Mouse (Mus musculus): ENCODE measurements at regions not wholly inside any gene's neighbourhood (a gene's known extent, or its start where the extent isn't known, plus 50 kb on each side); places are given as distances from the start of the nearest gene placed in this dataset.

DNA sequence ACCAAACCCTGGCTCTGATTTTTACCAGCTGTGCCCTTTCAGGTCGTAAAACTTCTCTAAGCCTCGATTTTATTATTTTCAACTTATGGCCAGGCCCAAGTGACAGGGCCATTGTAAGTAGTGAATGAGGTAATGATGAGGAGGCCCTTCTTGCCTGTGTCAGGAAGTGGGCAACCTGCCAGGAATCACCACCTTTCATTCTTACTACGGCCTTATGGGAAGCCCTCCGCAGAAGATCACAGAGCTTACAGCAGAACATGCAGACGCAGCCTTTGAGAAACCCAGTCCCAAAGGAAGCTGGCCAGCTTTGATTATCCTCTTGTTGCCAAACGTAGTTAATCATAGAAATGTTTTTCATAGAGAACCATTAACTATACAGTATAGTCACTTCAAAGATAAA, 124.9 kb upstream of the Mpp6 start:
- H3K27me3 ChIP-seq (ENCODE audit: control insufficient read depth, insufficient read depth, low read depth, low read length) = no peaks in the 10 kb centered on the region
- H3K9ac ChIP-seq (ENCODE audit: low read length) = no peak overlapping the region
- no peaks in the 10 kb centered on the region for H3K36me3 ChIP-seq (ENCODE audit: control insufficient read depth, insufficient read depth, low read length)
- WGBS = 9% methylated on average over 6 of the region's 6 CpGs
- no peaks in the 10 kb centered on the region for H3K9me3 ChIP-seq (ENCODE audit: control insufficient read depth, low read length)
- peaks cover 30% of the 10 kb centered on the region for H3K4me1 ChIP-seq (replicated peaks; ENCODE audit: control insufficient read depth, insufficient read depth, low read length)
- H3K27ac ChIP-seq (ENCODE audit: low read length) = no peak overlapping the region
- peak; percentile 94 for ATAC-seq (ENCODE audit: low read depth)
- H3K4me2 ChIP-seq (ENCODE audit: low read depth, low read length) = no peak overlapping the region
- no peak overlapping the region for H3K4me3 ChIP-seq (ENCODE audit: low read length)

DNA sequence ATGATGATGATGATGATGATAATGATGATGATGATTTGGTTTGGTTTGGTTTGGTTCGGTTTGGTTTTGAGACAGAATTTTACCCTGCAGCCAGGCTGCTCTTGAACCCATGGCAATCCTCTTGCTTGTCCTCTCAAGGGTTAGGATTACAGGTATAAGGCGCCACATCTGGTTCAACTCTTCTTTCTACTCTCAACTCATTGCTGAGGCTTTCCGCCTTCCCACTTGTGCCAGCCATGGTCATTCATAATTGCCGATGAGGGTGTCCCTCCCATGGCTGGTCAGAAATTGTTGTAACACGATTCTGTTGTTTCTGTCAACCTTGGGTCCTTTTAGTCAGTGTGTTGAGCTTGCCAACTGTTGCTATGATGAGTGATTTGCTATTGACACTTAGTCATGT, 122.9 kb upstream of the Mpp6 start:
- Histone ChIP-seq H3K4me3 (ENCODE audit: low read length) (no peak overlapping the region), H3K36me3 (ENCODE audit: control insufficient read depth, insufficient read depth, low read length) (no peaks in the 10 kb centered on the region)

DNA sequence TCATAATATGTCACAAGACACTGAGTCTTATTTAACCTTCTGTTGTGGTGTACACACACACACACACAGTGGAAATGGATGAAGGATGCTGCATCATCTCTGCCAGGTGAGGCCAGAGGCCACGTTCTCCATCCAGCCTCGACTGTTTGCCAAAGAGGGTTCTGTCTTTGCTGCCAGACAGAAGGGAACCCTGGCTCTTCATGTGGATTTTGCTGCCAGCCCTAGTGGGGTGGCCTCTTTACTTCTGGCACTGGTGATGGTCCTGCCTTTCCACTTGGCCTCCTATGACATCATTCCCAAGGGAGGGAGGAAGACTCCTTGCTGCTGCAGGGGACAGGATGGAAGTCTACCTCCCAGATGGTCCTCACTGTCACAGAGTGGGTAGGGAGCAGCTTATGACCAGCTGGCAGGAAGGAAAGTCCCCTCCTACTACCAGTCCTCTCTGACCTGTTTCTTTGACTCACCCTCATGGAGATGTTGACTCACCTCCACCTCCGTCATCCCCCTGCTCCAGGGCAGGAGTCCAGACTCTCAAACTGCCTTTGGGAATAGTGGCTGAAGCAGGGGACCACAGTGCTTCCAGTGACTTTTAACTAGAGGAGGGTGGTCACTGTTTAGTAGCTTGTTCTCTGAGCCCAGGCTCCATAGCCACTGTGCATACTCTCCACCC, 122.4 kb upstream of the Mpp6 start:
- no peak overlapping the region for H3K9ac ChIP-seq (ENCODE audit: low read length)
- no peak overlapping the region for H3K27ac ChIP-seq (ENCODE audit: low read length)
- H3K36me3 ChIP-seq (ENCODE audit: control insufficient read depth, insufficient read depth, low read length) = no peaks in the 10 kb centered on the region
- WGBS = 75% methylated on average over 3 of the region's 3 CpGs
- H3K27me3 ChIP-seq (ENCODE audit: control insufficient read depth, insufficient read depth, low read depth, low read length) = no peaks in the 10 kb centered on the region
- H3K9me3 ChIP-seq (ENCODE audit: control insufficient read depth, low read length) = no peaks in the 10 kb centered on the region
- H3K4me3 ChIP-seq (ENCODE audit: low read length) = no peak overlapping the region
- ATAC-seq (ENCODE audit: low read depth) = no peak
- peaks cover 32% of the 10 kb centered on the region for H3K4me1 ChIP-seq (replicated peaks; ENCODE audit: control insufficient read depth, insufficient read depth, low read length)
- H3K4me2 ChIP-seq (ENCODE audit: low read depth, low read length) = no peak overlapping the region

More for the DNA sequence above, 122.9 kb upstream of the Mpp6 start:
- no peak overlapping the region for H3K9ac ChIP-seq (ENCODE audit: low read length)
- ATAC-seq (ENCODE audit: low read depth) = no peak
- H3K27me3 ChIP-seq (ENCODE audit: control insufficient read depth, insufficient read depth, low read depth, low read length) = no peaks in the 10 kb centered on the region
- H3K4me2 ChIP-seq (ENCODE audit: low read depth, low read length) = no peak overlapping the region
- peaks cover 32% of the 10 kb centered on the region for H3K4me1 ChIP-seq (replicated peaks; ENCODE audit: control insufficient read depth, insufficient read depth, low read length)
- WGBS = 84% methylated on average over 5 of the region's 5 CpGs
- H3K9me3 ChIP-seq (ENCODE audit: control insufficient read depth, low read length) = no peaks in the 10 kb centered on the region
- H3K27ac ChIP-seq (ENCODE audit: low read length) = no peak overlapping the region

DNA sequence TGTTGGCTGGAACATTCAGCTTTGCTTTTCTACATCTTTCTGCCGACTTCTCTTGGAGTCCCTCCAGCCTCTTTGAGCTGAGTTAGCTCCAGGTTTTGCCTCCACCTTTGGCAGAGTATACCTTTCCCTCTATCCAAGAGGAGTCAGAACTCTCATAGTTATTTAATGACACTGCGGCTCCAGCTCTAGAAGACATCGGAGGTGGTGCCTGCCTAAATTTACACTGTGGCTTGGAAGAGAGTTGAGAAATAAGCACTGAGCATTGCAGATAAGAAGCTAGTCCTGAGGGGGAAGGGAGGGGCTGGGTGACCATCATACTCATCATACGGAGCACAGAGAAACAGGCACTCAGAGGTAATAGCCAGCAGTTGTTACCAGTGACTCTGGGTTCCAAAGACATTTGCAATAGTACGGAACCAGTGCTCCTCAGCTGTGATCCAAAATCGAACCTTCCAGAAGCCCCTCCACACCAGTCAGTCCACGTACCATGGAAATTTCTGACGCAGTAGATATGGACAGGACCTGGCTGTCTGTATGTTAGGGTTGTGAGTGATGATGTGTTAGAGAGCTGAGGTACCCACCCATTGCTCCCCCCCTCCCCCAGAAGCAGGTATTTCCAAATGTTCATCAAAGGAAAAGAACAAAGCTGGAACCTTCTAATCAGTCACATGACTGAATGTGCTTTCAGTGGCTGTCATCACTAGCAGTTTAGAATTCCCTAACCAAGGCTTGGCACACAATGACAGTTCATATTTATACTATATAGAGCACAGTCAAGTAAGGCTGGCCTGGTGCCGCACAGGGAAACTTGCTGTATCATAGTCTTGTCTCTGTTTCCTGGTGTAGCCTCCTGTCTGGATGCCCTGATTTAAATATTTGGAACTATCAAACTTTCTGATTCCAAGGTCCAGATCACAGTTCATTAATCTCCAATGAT, 120.2 kb upstream of the Mpp6 start:
- no peak overlapping the region for H3K4me3 ChIP-seq (ENCODE audit: low read length)
- ATAC-seq (ENCODE audit: low read depth) = peak; percentile 87

DNA sequence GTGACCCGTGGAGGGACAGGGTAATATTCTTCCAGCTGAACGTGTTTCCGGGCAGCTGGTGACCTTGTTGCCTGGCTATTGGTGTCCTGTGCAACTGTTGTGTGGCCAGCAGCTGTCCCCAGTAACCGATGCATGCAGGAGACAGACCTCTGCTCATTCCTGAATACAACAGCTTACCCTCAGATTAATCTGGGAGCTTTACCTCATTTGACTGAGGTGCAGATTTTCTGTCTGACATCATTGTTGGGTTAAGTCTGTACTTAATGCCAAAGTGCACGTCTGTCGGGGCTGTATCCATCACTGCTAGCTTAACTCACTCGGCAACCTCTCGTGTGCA, 119.6 kb upstream of the Mpp6 start:
- H3K4me2 ChIP-seq (ENCODE audit: low read depth, low read length) = no peak overlapping the region
- no peak overlapping the region for H3K27ac ChIP-seq (ENCODE audit: low read length)
- H3K9me3 ChIP-seq (ENCODE audit: control insufficient read depth, low read length) = no peaks in the 10 kb centered on the region
- WGBS = 28% methylated on average over 8 of the region's 8 CpGs
- peaks cover 16% of the 10 kb centered on the region for H3K4me1 ChIP-seq (replicated peaks; ENCODE audit: control insufficient read depth, insufficient read depth, low read length)
- H3K27me3 ChIP-seq (ENCODE audit: control insufficient read depth, insufficient read depth, low read depth, low read length) = no peaks in the 10 kb centered on the region
- ATAC-seq (ENCODE audit: low read depth) = peak; percentile 67
- H3K36me3 ChIP-seq (ENCODE audit: control insufficient read depth, insufficient read depth, low read length) = no peaks in the 10 kb centered on the region
- H3K9ac ChIP-seq (ENCODE audit: low read length) = no peak overlapping the region
- no peak overlapping the region for H3K4me3 ChIP-seq (ENCODE audit: low read length)

More for the DNA sequence above, 120.2 kb upstream of the Mpp6 start:
- H3K9ac ChIP-seq (ENCODE audit: low read length) = no peak overlapping the region
- H3K36me3 ChIP-seq (ENCODE audit: control insufficient read depth, insufficient read depth, low read length) = no peaks in the 10 kb centered on the region
- H3K4me1 ChIP-seq (replicated peaks; ENCODE audit: control insufficient read depth, insufficient read depth, low read length) = peaks cover 22% of the 10 kb centered on the region
- no peaks in the 10 kb centered on the region for H3K9me3 ChIP-seq (ENCODE audit: control insufficient read depth, low read length)
- H3K27ac ChIP-seq (ENCODE audit: low read length) = no peak overlapping the region
- no peak overlapping the region for H3K4me2 ChIP-seq (ENCODE audit: low read depth, low read length)
- 48% methylated on average over 9 of the region's 9 CpGs for WGBS
- no peaks in the 10 kb centered on the region for H3K27me3 ChIP-seq (ENCODE audit: control insufficient read depth, insufficient read depth, low read depth, low read length)

DNA sequence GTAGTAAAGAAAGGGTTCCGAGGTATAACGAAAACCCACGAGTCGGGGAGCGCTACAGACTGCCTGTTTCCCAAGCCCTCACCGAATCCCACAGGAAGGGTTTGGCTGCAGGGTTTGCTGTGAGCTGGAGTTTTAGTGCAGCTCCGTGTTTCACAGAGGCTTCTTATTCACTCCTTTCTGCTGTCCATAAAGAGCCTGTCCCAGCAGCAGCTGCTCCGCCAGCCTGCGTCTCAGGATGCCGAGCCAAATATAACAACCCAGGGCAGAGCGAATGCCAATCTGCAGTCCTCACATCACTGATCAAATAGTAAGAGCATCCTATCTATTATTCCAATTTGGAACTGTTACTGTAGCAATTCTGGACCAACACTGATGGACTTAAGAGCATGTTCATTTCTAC, 110.7 kb upstream of the Mpp6 start:
- 77% methylated on average over 11 of the region's 11 CpGs for WGBS
- Histone ChIP-seq H3K9ac (ENCODE audit: low read length) (no peak overlapping the region), H3K9me3 (ENCODE audit: control insufficient read depth, low read length) (no peaks in the 10 kb centered on the region), H3K36me3 (ENCODE audit: control insufficient read depth, insufficient read depth, low read length) (no peaks in the 10 kb centered on the region), H3K4me1 (replicated peaks; ENCODE audit: control insufficient read depth, insufficient read depth, low read length) (no peaks in the 10 kb centered on the region), H3K4me3 (ENCODE audit: low read length) (no peak overlapping the region), H3K4me2 (ENCODE audit: low read depth, low read length) (no peak overlapping the region), H3K27me3 (ENCODE audit: control insufficient read depth, insufficient read depth, low read depth, low read length) (no peaks in the 10 kb centered on the region), H3K27ac (ENCODE audit: low read length) (no peak overlapping the region)
- ATAC-seq (ENCODE audit: low read depth) = no peak

DNA sequence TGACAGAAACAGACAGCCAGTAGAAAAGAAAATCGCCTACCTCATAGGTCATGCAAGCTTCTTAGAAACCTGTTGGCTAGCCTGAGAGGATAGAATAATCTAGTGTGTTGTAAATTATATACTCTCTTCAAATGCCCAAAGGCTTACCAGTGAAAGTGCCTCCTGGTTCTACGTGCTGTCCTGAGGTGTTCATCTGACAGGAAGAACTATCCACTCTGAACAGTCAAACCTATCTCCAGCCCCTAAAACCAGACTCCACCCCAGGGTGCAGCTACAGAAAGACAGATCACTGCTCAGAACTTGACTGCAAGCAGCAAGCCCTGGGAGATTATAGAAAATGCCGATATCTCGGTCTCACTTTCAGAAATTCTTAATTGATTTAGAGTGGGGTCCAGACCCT, 102.0 kb upstream of the Mpp6 start:
- no peak overlapping the region for H3K27ac ChIP-seq (ENCODE audit: low read length)
- 79% methylated on average over 4 of the region's 4 CpGs for WGBS

DNA sequence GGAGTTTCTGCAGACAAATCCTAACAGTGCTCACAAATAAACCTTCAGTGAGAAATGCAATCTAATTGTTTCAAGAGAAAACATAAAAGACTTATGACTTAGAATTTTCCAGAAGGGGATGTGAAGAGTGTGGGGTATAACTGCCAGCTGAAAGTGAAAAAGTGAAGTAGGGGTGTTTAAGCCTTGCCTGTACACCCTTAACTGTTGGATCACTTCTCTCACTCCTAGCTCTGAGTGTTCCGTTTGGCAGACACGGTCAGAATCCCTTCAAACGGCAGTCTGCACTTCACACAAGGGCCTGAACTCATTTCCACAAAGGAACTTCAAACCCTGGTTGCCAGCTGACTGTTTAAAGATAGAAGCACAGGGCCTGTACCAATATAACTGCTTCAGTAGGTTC, 101.2 kb upstream of the Mpp6 start:
- H3K4me3 ChIP-seq (ENCODE audit: low read length) = no peak overlapping the region
- H3K4me2 ChIP-seq (ENCODE audit: low read depth, low read length) = no peak overlapping the region
- H3K4me1 ChIP-seq (replicated peaks; ENCODE audit: control insufficient read depth, insufficient read depth, low read length) = peaks cover 16% of the 10 kb centered on the region
- no peak overlapping the region for H3K9ac ChIP-seq (ENCODE audit: low read length)
- peak; percentile 38; the same call in 1 of the 2 replicates for ATAC-seq (ENCODE audit: low read depth)
- H3K27ac ChIP-seq (ENCODE audit: low read length) = peak overlapping the region; percentile 26; the same call in 1 of the 2 replicates
- no peaks in the 10 kb centered on the region for H3K9me3 ChIP-seq (ENCODE audit: control insufficient read depth, low read length)
- no peaks in the 10 kb centered on the region for H3K36me3 ChIP-seq (ENCODE audit: control insufficient read depth, insufficient read depth, low read length)
- H3K27me3 ChIP-seq (ENCODE audit: control insufficient read depth, insufficient read depth, low read depth, low read length) = no peaks in the 10 kb centered on the region
- 7% methylated on average over 3 of the region's 3 CpGs for WGBS

More for the DNA sequence above, 102.0 kb upstream of the Mpp6 start:
- no peak for ATAC-seq (ENCODE audit: low read depth)
- Histone ChIP-seq H3K27me3 (ENCODE audit: control insufficient read depth, insufficient read depth, low read depth, low read length) (no peaks in the 10 kb centered on the region), H3K9me3 (ENCODE audit: control insufficient read depth, low read length) (no peaks in the 10 kb centered on the region), H3K4me2 (ENCODE audit: low read depth, low read length) (no peak overlapping the region), H3K4me3 (ENCODE audit: low read length) (no peak overlapping the region), H3K36me3 (ENCODE audit: control insufficient read depth, insufficient read depth, low read length) (no peaks in the 10 kb centered on the region), H3K4me1 (replicated peaks; ENCODE audit: control insufficient read depth, insufficient read depth, low read length) (peaks cover 16% of the 10 kb centered on the region), H3K9ac (ENCODE audit: low read length) (no peak overlapping the region)

DNA sequence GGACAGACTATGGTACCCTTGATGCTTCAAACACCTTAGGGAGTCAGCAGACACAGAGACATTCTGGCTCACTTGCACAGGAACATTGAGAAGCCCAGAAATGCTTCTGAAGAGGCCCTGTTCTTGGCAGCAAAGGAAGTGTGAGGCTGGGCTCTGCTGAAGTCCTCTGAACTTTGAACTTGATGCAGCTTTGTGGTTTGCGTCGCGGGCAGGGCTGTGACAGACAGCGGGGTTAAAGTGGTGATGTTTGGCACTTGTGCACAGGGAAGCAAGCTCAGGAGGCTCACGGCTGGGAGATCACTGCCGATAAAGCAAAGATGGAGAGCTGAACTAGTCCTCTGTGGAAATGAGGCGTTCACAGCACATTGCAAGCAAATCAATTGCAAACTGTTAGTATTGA, 100.7 kb upstream of the Mpp6 start:
- H3K9ac ChIP-seq (ENCODE audit: low read length) = no peak overlapping the region
- H3K36me3 ChIP-seq (ENCODE audit: control insufficient read depth, insufficient read depth, low read length) = no peaks in the 10 kb centered on the region
- peaks cover 16% of the 10 kb centered on the region for H3K4me1 ChIP-seq (replicated peaks; ENCODE audit: control insufficient read depth, insufficient read depth, low read length)
- peak overlapping the region; percentile 26; the same call in 1 of the 2 replicates for H3K27ac ChIP-seq (ENCODE audit: low read length)
- peak; percentile 64 for ATAC-seq (ENCODE audit: low read depth)
- H3K9me3 ChIP-seq (ENCODE audit: control insufficient read depth, low read length) = no peaks in the 10 kb centered on the region
- WGBS = 33% methylated on average over 7 of the region's 7 CpGs
- no peak overlapping the region for H3K4me3 ChIP-seq (ENCODE audit: low read length)
- no peaks in the 10 kb centered on the region for H3K27me3 ChIP-seq (ENCODE audit: control insufficient read depth, insufficient read depth, low read depth, low read length)
- H3K4me2 ChIP-seq (ENCODE audit: low read depth, low read length) = no peak overlapping the region
